Mouse (Mus musculus) lung, embryonic 16.5 days (tissue): ENCODE measurements around the gene Akain1. TPM values are rescaled to one million over a fixed set of nuclear protein-coding genes. Genes with fewer than 3 reads are reported as not detected.
A peak's percentile ranks its signal among the peaks of the same experiment; 100 is the strongest.

ENCODE experiments used
- ATAC-seq: fragments of 200-750 bp; cut with Nextera tagmentation; 2 replicates; pipeline ENCODE4 v1.8.0; 2017; ENCODE audit warnings: low read depth, mild to moderate bottlenecking, moderate library complexity
- H3K27ac ChIP-seq: fragments of 300-500 bp; sonication (generic); 2 replicates; pipeline ENCODE4 v1.5.1; 2014; ENCODE audit warnings: mild to moderate bottlenecking, control low read depth, low read length
- H3K27me3 ChIP-seq: fragments of 300-500 bp; sonication (generic); 2 replicates; pipeline ENCODE4 v1.6.1; 2014; ENCODE audit warnings: low read depth, low read length, mixed read lengths; ENCODE audit not compliant: control insufficient read depth, insufficient read depth
- H3K36me3 ChIP-seq: fragments of 300-500 bp; sonication (generic); 2 replicates; pipeline ENCODE4 v1.6.1; 2014; ENCODE audit warnings: low read length; ENCODE audit not compliant: control insufficient read depth, insufficient read depth
- H3K4me1 ChIP-seq: fragments of 300-500 bp; sonication (generic); replicated peaks from 2 replicates; pipeline ENCODE4 v1.6.1; 2014; ENCODE audit warnings: low read length, mixed read lengths; ENCODE audit not compliant: control insufficient read depth, insufficient read depth
- H3K4me2 ChIP-seq: fragments of 300-500 bp; sonication (generic); 2 replicates; pipeline ENCODE4 v1.6.1; 2014; ENCODE audit warnings: low read depth, low read length, control low read depth
- H3K4me3 ChIP-seq: fragments of 300-500 bp; sonication (generic); 2 replicates; pipeline ENCODE4 v1.5.1; 2014; ENCODE audit warnings: mild to moderate bottlenecking, low read length, control low read depth
- H3K9ac ChIP-seq: fragments of 300-500 bp; sonication (generic); 2 replicates; pipeline ENCODE4 v1.6.1; 2014; ENCODE audit warnings: low read length, control low read depth
- H3K9me3 ChIP-seq: fragments of 300-500 bp; sonication (generic); 2 replicates; pipeline ENCODE4 v1.6.1; 2016; ENCODE audit warnings: low read length; ENCODE audit not compliant: control insufficient read depth
- WGBS: fragments of 180-500 bp; shearing (Covaris S2); extraction: QIAGEN DNeasy Blood & Tissue Kit; methylation state at CpG from one replicate; pipeline ENCODE4 v1.1.7; 2014; 5-methylcytosine and 5-hydroxymethylcytosine counted together
- polyA plus RNA-seq: library from polyadenylated mRNA; unstranded; fragments of >200 nt; fragmentation: Nextera tagmentation; extraction: Ambion mirVana; gene quantifications from 2 replicates; pipeline ENCODE4 v1.2.1, GENCODE M21; 2015

The Akain1 gene
- polyA plus RNA-seq = not detected in 2 replicates

- Histone ChIP-seq H3K36me3 (no peaks in the 10 kb centered on the region), H3K4me2 (peak within 1 kb of the TSS; percentile 63), H3K27ac (no peak within 1 kb of the TSS), H3K27me3 (peaks cover 24% of the 10 kb centered on the region), H3K4me3 (peak within 1 kb of the TSS; percentile 39), H3K9me3 (no peaks in the 10 kb centered on the region), H3K4me1 (peaks cover 3% of the 10 kb centered on the region; the same call in 1 of the 2 replicates), H3K9ac (no peak within 1 kb of the TSS)
- 0% methylated on average over 30 of the region's 44 CpGs for WGBS
- ATAC-seq = peak; percentile 98
These were observed at the start of gene Akain1 for GRCm38 (mm10) chr17:69438990-69439491. TSS of gene Akain1 (plus strand) at chr17:69439326.

GRCm38 (mm10) chr17:69396147-69397033, 42.7 kb upstream of the Akain1 start:
- 31% methylated on average over 16 of the region's 16 CpGs for WGBS
- ATAC-seq = no peak
- Histone ChIP-seq H3K9me3 (no peaks in the 10 kb centered on the region), H3K27me3 (no peaks in the 10 kb centered on the region), H3K4me3 (peak overlapping the region; percentile 6; the same call in 1 of the 2 replicates), H3K4me1 (no peaks in the 10 kb centered on the region), H3K4me2 (peak overlapping the region; percentile 31), H3K27ac (no peak overlapping the region), H3K36me3 (no peaks in the 10 kb centered on the region), H3K9ac (no peak overlapping the region)

DNA sequence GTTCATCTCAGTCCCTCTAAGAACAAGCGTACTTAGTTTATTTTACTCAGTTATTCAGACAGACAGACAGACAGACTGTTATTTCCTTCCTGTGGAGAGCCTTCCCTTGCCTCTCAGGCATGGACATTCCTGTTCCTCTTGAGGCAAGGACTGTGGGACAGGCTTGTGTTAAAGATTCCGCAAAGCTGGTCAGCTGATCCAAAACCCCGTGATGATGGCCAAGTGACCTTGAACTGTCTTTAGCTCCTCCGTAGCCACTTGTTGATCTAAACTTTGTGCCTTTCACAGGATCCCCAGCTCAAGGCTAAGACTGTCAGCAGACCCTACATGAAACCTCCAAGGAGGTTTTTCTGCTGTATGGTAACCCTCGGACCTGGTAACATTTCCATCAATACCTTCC, 42.0 kb upstream of the Akain1 start:
- Histone ChIP-seq H3K27ac (no peak overlapping the region), H3K4me2 (no peak overlapping the region), H3K27me3 (no peaks in the 10 kb centered on the region), H3K4me1 (no peaks in the 10 kb centered on the region), H3K9ac (no peak overlapping the region), H3K36me3 (no peaks in the 10 kb centered on the region), H3K4me3 (no peak overlapping the region), H3K9me3 (no peaks in the 10 kb centered on the region)
- ATAC-seq = no peak
- WGBS = 48% methylated on average over 5 of the region's 5 CpGs

GRCm38 (mm10) chr17:69398092-69398491, 41.0 kb upstream of the Akain1 start:
- H3K4me1 ChIP-seq = no peaks in the 10 kb centered on the region
- no peaks in the 10 kb centered on the region for H3K36me3 ChIP-seq
- no peak overlapping the region for H3K9ac ChIP-seq
- no peak for ATAC-seq
- H3K27ac ChIP-seq = no peak overlapping the region
- H3K9me3 ChIP-seq = no peaks in the 10 kb centered on the region
- no peaks in the 10 kb centered on the region for H3K27me3 ChIP-seq
- H3K4me3 ChIP-seq = no peak overlapping the region
- H3K4me2 ChIP-seq = no peak overlapping the region

GRCm38 (mm10) chr17:69401146-69401545, 38.0 kb upstream of the Akain1 start:
- 72% methylated on average over 2 of the region's 2 CpGs for WGBS
- Histone ChIP-seq H3K4me1 (no peaks in the 10 kb centered on the region), H3K4me3 (no peak overlapping the region), H3K27me3 (no peaks in the 10 kb centered on the region), H3K27ac (no peak overlapping the region), H3K9me3 (no peaks in the 10 kb centered on the region), H3K4me2 (no peak overlapping the region), H3K36me3 (no peaks in the 10 kb centered on the region), H3K9ac (no peak overlapping the region)
- no peak for ATAC-seq

- Histone ChIP-seq H3K4me3 (peak overlapping the region; percentile 85), H3K27me3 (no peaks in the 10 kb centered on the region), H3K4me2 (peak overlapping the region; percentile 87), H3K27ac (no peak overlapping the region), H3K9ac (peak overlapping the region; percentile 95), H3K9me3 (no peaks in the 10 kb centered on the region), H3K36me3 (no peaks in the 10 kb centered on the region), H3K4me1 (peaks cover 5% of the 10 kb centered on the region)
- no peak for ATAC-seq
These were observed 23.0 kb upstream of the Akain1 start for GRCm38 (mm10) chr17:69416163-69416562.

DNA sequence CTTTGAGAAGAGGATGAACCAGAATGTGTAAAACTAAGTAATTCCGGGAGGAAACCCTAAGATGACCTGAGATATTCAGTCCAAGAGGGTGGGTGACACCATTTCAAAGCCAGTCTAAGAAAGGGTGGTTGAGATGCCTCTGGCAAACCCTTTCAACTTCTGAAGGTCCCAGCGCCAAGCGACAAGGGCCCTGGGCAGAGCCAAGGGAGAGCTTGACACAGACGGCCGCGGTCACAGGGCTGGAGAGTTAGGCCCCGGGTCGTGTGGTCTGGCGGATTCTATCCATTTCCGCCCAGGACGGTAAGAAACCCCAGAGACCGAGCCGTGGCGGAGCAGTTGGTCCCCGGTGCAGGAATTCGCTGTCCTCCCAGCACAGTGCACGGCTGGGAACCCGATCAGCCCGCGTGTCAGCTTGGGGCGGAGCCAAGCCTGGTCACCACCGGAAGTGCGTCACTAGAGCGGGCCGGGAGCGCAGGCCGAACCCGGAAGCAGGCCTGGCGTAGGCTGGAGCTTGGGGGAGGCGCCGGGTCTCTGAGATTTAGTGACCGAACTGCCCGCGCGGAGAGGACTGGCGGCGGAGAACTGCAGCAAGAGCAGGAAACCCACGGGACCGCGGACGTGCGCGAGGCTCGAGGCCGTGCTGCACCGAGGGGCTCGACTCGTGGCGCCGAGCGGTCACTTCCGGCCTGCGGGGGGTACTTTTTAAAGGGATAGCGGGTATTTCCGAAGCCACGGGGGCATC, 22.0 kb upstream of the Akain1 start:
- H3K27ac ChIP-seq = peak overlapping the region; percentile 97
- H3K36me3 ChIP-seq = no peaks in the 10 kb centered on the region
- peak; percentile 99 for ATAC-seq
- peak overlapping the region; percentile 85 for H3K4me3 ChIP-seq
- under 1% methylated on average over 56 of the region's 56 CpGs for WGBS
- H3K4me1 ChIP-seq = peaks cover 5% of the 10 kb centered on the region
- peak overlapping the region; percentile 95 for H3K9ac ChIP-seq
- H3K4me2 ChIP-seq = peak overlapping the region; percentile 87
- H3K27me3 ChIP-seq = no peaks in the 10 kb centered on the region
- H3K9me3 ChIP-seq = no peaks in the 10 kb centered on the region

GRCm38 (mm10) chr17:69417724-69418373, 21.3 kb upstream of the Akain1 start:
- WGBS = 1% methylated on average over 26 of the region's 26 CpGs
- H3K9me3 ChIP-seq = no peaks in the 10 kb centered on the region
- peak overlapping the region; percentile 95 for H3K9ac ChIP-seq
- peak; percentile 55 for ATAC-seq
- H3K27ac ChIP-seq = peak overlapping the region; percentile 97
- H3K36me3 ChIP-seq = no peaks in the 10 kb centered on the region
- H3K27me3 ChIP-seq = no peaks in the 10 kb centered on the region
- H3K4me2 ChIP-seq = peak overlapping the region; percentile 78
- H3K4me1 ChIP-seq = peaks cover 5% of the 10 kb centered on the region
- peak overlapping the region; percentile 85 for H3K4me3 ChIP-seq

DNA sequence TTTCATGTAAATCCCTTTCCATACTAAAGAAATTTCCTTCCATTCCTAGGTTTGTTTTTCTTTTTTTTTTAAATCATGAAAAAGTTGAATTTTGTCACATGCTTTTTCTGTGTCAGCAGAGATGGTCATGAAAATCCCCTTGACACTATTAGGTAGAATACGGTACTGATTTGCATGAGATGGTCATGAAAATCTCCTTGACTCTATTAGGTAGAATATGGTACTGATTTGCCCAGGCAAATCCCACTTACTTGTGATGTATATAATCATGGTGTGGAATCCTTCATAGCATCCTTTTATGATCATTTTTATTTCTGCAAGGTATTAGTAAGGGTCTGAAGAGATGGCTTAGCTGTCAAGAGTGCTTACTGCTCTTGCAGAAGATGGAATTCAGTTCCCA, 17.5 kb upstream of the Akain1 start:
- H3K9ac ChIP-seq = no peak overlapping the region
- 9% methylated on average over 1 of the region's 1 CpGs for WGBS
- H3K27ac ChIP-seq = no peak overlapping the region
- no peak overlapping the region for H3K4me2 ChIP-seq
- no peaks in the 10 kb centered on the region for H3K9me3 ChIP-seq
- no peak for ATAC-seq
- no peaks in the 10 kb centered on the region for H3K36me3 ChIP-seq
- no peak overlapping the region for H3K4me3 ChIP-seq
- H3K27me3 ChIP-seq = no peaks in the 10 kb centered on the region
- no peaks in the 10 kb centered on the region; the same call in 1 of the 2 replicates for H3K4me1 ChIP-seq
